Mouse (Mus musculus): ENCODE results near the gene Nipal4. TPM values are rescaled to one million over a fixed set of nuclear protein-coding genes. Genes with fewer than 3 reads are reported as not detected.

Gene Nipal4
- 15.2 and 15.9 TPM in 2 replicates for polyA plus RNA-seq (2015; fragmentation: Nextera tagmentation; extraction: Ambion mirVana)

- WGBS: 2% methylated on average over 40 of the region's 40 CpGs
- Histone ChIP-seq H3K36me3 (no peaks in the 10 kb centered on the region), H3K27me3 (peaks cover 16% of the 10 kb centered on the region), H3K4me3 (peak within 1 kb of the TSS; percentile 46), H3K4me2 (peak within 1 kb of the TSS; percentile 82), H3K4me1 (peaks cover 8% of the 10 kb centered on the region), H3K27ac (peak within 1 kb of the TSS; percentile 47; the same call in 1 of the 2 replicates), H3K9ac (peak within 1 kb of the TSS; percentile 35), H3K9me3 (no peaks in the 10 kb centered on the region)
- ATAC-seq (ENCODE audit: insufficient number of reproducible peaks, low FRiP score, low TSS enrichment, low read depth): no peak
Observed at GRCm38 (mm10) chr11:46165866-46166585, at the start of gene Nipal4. Gene Nipal4, minus strand, starts transcription at chr11:46166508.

DNA sequence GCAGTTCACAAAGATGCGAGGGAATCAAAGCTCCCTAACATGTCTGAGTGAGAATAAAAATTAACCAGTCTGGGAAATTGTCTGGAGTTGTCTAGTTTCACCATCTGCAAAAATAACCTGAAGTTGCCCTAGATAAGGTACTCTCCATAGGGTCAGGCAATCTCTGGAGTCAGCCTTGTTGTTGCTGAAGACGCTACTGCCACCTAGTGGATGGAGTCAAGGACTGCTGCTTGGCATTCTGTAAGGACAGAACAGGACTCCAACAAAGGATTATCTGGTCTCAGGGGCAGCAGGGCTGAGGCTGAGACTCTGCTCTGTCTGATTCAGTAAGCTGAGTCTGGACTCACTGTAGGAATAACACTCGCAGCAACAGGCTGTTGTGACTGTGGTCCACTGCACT lies 49.0 kb upstream of the Nipal4 start:
- Histone ChIP-seq H3K27ac (peak overlapping the region; percentile 90), H3K4me3 (no peak overlapping the region), H3K4me1 (peaks cover 24% of the 10 kb centered on the region), H3K27me3 (no peaks in the 10 kb centered on the region), H3K9me3 (no peaks in the 10 kb centered on the region), H3K36me3 (no peaks in the 10 kb centered on the region), H3K9ac (no peak overlapping the region), H3K4me2 (no peak overlapping the region)
- 15% methylated on average over 3 of the region's 3 CpGs for WGBS
- no peak for ATAC-seq (ENCODE audit: insufficient number of reproducible peaks, low FRiP score, low TSS enrichment, low read depth)

DNA sequence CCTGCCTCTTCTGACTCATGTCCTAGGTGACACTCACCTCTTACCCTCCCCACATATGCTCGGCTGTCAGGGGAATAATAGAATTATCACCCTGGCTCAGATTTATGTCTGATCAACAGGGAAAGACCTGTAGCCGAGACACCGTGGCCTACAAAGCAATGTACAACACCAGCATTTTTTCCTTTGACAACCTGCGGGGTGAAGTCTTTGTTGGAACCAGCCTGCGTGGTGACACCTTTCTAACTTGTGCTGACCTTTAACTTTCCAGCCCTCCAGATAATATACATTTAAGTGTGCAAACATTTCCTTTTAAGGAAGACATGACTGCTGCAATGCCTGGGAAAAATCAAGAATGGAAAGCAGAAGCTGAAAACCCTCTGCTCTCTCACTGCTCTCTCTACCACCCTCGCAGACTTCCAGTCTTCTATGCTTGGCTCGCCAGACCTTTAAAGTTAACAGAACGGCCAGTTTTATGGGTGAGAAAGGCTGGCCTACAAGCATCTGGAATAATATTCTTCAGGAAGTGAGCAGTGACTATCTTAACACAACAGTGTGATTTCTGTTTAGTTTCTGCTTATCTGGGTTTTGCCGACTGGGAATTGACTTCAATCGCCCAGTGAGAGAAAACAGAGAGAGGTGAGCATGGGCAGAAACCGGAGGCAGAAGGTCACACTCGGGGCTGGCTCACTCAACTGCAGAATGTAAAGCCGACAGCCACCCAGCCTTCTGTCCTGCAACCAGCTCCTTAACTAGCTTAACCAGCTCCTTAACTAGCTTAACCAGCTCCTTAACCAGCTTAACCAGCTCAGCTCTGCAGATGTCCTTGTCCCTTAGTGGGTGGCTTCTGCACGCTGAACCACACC lies 48.3 kb upstream of the Nipal4 start:
- H3K36me3 ChIP-seq: no peaks in the 10 kb centered on the region
- peaks cover 24% of the 10 kb centered on the region for H3K4me1 ChIP-seq
- H3K9ac ChIP-seq: no peak overlapping the region
- H3K4me2 ChIP-seq: no peak overlapping the region
- no peak overlapping the region for H3K4me3 ChIP-seq
- no peaks in the 10 kb centered on the region for H3K27me3 ChIP-seq
- H3K27ac ChIP-seq: peak overlapping the region; percentile 90
- 32% methylated on average over 14 of the region's 14 CpGs for WGBS
- 0 out of 2 replicates have a peak, but pooled peaks have one; percentile 3 for ATAC-seq (ENCODE audit: insufficient number of reproducible peaks, low FRiP score, low TSS enrichment, low read depth)
- H3K9me3 ChIP-seq: no peaks in the 10 kb centered on the region

DNA sequence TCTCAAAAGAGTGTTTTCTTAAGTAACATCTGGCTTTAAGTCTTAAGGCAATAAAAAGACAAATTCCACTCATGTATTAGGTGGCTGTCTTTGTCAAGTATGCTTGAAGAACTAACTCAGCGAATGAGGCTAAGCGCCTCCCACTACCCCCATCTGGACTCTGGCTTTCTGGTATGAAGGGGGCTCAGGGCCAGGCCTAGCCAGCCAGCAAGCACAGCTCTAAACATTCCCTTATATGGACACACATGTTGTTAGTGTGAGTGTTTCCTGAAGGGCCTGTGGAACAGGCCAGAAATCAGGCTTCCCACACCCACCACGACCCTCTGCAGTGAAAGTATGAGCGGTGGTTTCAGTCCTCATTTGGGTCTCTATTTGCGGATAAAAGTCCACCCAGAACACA lies 47.5 kb upstream of the Nipal4 start:
- Histone ChIP-seq H3K27me3 (no peaks in the 10 kb centered on the region), H3K4me2 (no peak overlapping the region), H3K4me3 (no peak overlapping the region), H3K9ac (no peak overlapping the region), H3K27ac (peak overlapping the region; percentile 90), H3K9me3 (no peaks in the 10 kb centered on the region), H3K4me1 (peaks cover 24% of the 10 kb centered on the region), H3K36me3 (no peaks in the 10 kb centered on the region)
- peak; percentile 85 for ATAC-seq (ENCODE audit: insufficient number of reproducible peaks, low FRiP score, low TSS enrichment, low read depth)
- 25% methylated on average over 5 of the region's 5 CpGs for WGBS

- no peak overlapping the region for H3K27ac ChIP-seq
- H3K27me3 ChIP-seq: no peaks in the 10 kb centered on the region
- H3K4me2 ChIP-seq: no peak overlapping the region
- no peak overlapping the region for H3K9ac ChIP-seq
- H3K9me3 ChIP-seq: no peaks in the 10 kb centered on the region
- no peak overlapping the region for H3K4me3 ChIP-seq
- no peaks in the 10 kb centered on the region for H3K36me3 ChIP-seq
- 40% methylated on average over 3 of the region's 3 CpGs for WGBS
- peaks cover 24% of the 10 kb centered on the region for H3K4me1 ChIP-seq
- no peak for ATAC-seq (ENCODE audit: insufficient number of reproducible peaks, low FRiP score, low TSS enrichment, low read depth)
Observed at GRCm38 (mm10) chr11:46211858-46212257, 45.5 kb upstream of the Nipal4 start.

DNA sequence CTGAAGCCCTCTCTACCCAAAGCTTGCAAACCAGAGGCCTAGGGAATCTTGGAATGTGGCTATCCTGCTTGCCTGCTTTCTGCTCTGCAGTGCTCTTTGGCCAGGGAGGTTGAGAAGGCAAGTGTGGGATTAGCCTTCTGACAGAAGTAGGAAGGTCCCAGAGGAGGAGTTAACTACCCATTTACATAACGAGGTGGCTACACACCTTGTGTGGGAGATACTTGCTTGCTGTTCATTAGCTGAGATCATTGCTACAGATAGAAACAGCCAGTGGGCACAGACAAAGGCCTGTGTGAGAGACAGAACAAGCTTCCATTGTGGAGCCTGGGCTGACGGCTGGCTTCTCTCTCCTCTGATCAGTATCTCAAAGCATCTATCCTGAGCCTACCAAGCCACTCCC lies 43.6 kb upstream of the Nipal4 start:
- Histone ChIP-seq H3K9me3 (no peaks in the 10 kb centered on the region), H3K4me2 (no peak overlapping the region), H3K9ac (no peak overlapping the region), H3K36me3 (no peaks in the 10 kb centered on the region), H3K27me3 (no peaks in the 10 kb centered on the region), H3K4me1 (peaks cover 23% of the 10 kb centered on the region), H3K27ac (no peak overlapping the region), H3K4me3 (no peak overlapping the region)
- no peak for ATAC-seq (ENCODE audit: insufficient number of reproducible peaks, low FRiP score, low TSS enrichment, low read depth)
- WGBS: 74% methylated on average over 2 of the region's 2 CpGs

DNA sequence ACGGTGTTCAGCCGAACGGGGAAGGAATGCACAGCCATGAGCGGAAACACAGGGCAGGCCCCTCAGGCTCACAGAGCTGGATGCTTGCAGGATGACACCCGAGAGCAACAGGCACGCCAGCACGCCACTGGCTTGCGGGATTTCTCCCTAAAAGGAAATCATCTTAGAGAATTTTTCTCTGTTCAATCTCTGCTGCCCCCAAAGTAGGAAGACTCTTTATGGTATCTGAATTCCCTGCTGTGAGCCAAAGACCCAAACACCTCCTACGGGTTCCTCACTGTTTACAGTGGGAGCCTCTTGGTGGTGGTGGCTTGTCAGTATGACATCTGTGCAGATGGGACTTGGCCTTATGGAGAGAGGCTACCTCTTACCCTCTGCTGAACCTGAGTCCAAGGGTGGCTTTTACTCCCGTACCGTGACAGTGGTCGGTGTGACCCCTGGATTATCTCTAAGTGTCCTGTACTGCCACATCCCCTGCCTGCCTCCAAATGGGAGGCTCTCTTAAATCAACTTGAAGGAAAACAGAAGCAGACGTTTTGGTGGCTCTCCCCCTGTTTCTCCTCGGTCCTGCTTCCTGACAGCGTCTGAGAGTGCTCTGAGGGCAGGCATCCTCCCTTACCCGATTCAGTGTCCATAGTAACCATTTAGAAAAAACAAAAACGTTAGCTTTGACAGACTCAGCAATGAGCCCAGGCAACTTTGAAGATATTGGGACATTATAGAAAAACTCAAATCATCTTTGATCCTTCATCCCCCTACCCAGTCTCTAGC lies 39.5 kb upstream of the Nipal4 start:
- H3K4me3 ChIP-seq: no peak overlapping the region
- H3K27ac ChIP-seq: no peak overlapping the region
- H3K9ac ChIP-seq: no peak overlapping the region
- 0 out of 2 replicates have a peak, but pooled peaks cover 10% of the 10 kb centered on the region for H3K4me1 ChIP-seq
- 38% methylated on average over 17 of the region's 17 CpGs for WGBS
- no peak overlapping the region for H3K4me2 ChIP-seq
- H3K9me3 ChIP-seq: no peaks in the 10 kb centered on the region
- H3K27me3 ChIP-seq: no peaks in the 10 kb centered on the region
- no peaks in the 10 kb centered on the region for H3K36me3 ChIP-seq
- ATAC-seq (ENCODE audit: insufficient number of reproducible peaks, low FRiP score, low TSS enrichment, low read depth): no peak

GRCm38 (mm10) chr11:46204841-46205240 lies 38.5 kb upstream of the Nipal4 start:
- WGBS: 89% methylated on average over 9 of the region's 9 CpGs
- no peaks in the 10 kb centered on the region for H3K27me3 ChIP-seq
- H3K4me3 ChIP-seq: no peak overlapping the region
- H3K4me1 ChIP-seq: 0 out of 2 replicates have a peak, but pooled peaks cover 10% of the 10 kb centered on the region
- no peaks in the 10 kb centered on the region for H3K36me3 ChIP-seq
- no peaks in the 10 kb centered on the region for H3K9me3 ChIP-seq
- H3K9ac ChIP-seq: no peak overlapping the region
- no peak overlapping the region for H3K27ac ChIP-seq
- no peak for ATAC-seq (ENCODE audit: insufficient number of reproducible peaks, low FRiP score, low TSS enrichment, low read depth)
- no peak overlapping the region for H3K4me2 ChIP-seq

GRCm38 (mm10) chr11:46202547-46202887 lies 36.2 kb upstream of the Nipal4 start:
- Histone ChIP-seq H3K27me3 (no peaks in the 10 kb centered on the region), H3K4me3 (no peak overlapping the region), H3K9ac (no peak overlapping the region), H3K4me1 (0 out of 2 replicates have a peak, but pooled peaks cover 10% of the 10 kb centered on the region), H3K27ac (no peak overlapping the region), H3K4me2 (no peak overlapping the region), H3K36me3 (peaks cover 4% of the 10 kb centered on the region; the same call in 1 of the 2 replicates), H3K9me3 (no peaks in the 10 kb centered on the region)
- no peak for ATAC-seq (ENCODE audit: insufficient number of reproducible peaks, low FRiP score, low TSS enrichment, low read depth)
- 55% methylated on average over 10 of the region's 10 CpGs for WGBS

GRCm38 (mm10) chr11:46201636-46202546 lies 35.6 kb upstream of the Nipal4 start:
- Histone ChIP-seq H3K9me3 (no peaks in the 10 kb centered on the region), H3K4me2 (no peak overlapping the region), H3K36me3 (peaks cover 4% of the 10 kb centered on the region; the same call in 1 of the 2 replicates), H3K9ac (no peak overlapping the region), H3K4me3 (no peak overlapping the region), H3K4me1 (0 out of 2 replicates have a peak, but pooled peaks cover 10% of the 10 kb centered on the region), H3K27me3 (no peaks in the 10 kb centered on the region), H3K27ac (no peak overlapping the region)
- ATAC-seq (ENCODE audit: insufficient number of reproducible peaks, low FRiP score, low TSS enrichment, low read depth): no peak
- 48% methylated on average over 20 of the region's 20 CpGs for WGBS

DNA sequence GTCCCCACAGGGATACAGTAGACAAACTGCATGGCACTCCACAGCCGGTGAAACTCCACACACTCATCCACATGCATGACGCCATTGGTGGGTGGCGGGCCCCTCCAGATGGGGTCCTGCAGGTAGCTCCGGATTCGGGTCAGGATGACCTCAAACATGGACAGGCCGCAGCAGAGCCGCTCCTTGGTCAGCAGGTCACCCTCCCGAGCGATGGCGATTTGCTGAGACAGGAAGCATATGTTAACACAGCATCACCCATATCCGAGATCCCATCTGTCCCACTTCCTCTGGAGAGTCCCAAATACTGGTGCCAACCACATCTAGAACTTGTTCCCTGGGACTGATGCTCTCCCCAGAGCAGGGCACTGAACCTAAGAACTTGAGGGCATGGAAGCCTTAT lies 34.4 kb upstream of the Nipal4 start:
- ATAC-seq (ENCODE audit: insufficient number of reproducible peaks, low FRiP score, low TSS enrichment, low read depth): no peak

More for the DNA sequence above, 34.4 kb upstream of the Nipal4 start:
- 0 out of 2 replicates have a peak, but pooled peaks cover 10% of the 10 kb centered on the region for H3K4me1 ChIP-seq
- WGBS: 89% methylated on average over 11 of the region's 11 CpGs
- no peak overlapping the region for H3K4me3 ChIP-seq
- no peak overlapping the region for H3K27ac ChIP-seq
- H3K9me3 ChIP-seq: no peaks in the 10 kb centered on the region
- no peaks in the 10 kb centered on the region for H3K27me3 ChIP-seq
- H3K9ac ChIP-seq: no peak overlapping the region
- H3K4me2 ChIP-seq: no peak overlapping the region
- H3K36me3 ChIP-seq: peaks cover 4% of the 10 kb centered on the region; the same call in 1 of the 2 replicates

All from limb, embryonic 15.5 days (tissue).